Mouse (Mus musculus) MEL (cell line): ENCODE measurements around the gene AF067061. TPM values are rescaled to one million over a fixed set of nuclear protein-coding genes. Genes with fewer than 3 reads are reported as not detected.

Experiments
- DNase-seq: peaks from one replicate; pipeline ENCODE4 v3.0.0; 2011; ENCODE audit warnings: low read depth, low spot score
- H3K27ac ChIP-seq: 2 replicates; pipeline ENCODE4 v1.5.1; 2012; ENCODE audit warnings: low read depth, mild to moderate bottlenecking, control low read depth, low read length, moderate library complexity; ENCODE audit not compliant: control insufficient read depth
- H3K27me3 ChIP-seq, 2 experiments: fragments of 150-350 bp in 1 of 2; sonication (generic) in 1 of 2; 2 replicates each; pipeline ENCODE4 v1.6.1; 2012; ENCODE audit warnings: low read length in 2 of 2, mild to moderate bottlenecking in 2 of 2, improper control_type of control experiment in 1 of 2, moderate library complexity in 1 of 2; ENCODE audit not compliant: insufficient read depth in 2 of 2, control insufficient read depth in 1 of 2
- H3K36me3 ChIP-seq, 2 experiments: 2 replicates each; pipeline ENCODE4 v1.6.1; 2012 to 2014; ENCODE audit warnings: low read length in 2 of 2, improper control_type of control experiment in 1 of 2, inconsistent platforms in 1 of 2, mild to moderate bottlenecking in 1 of 2; ENCODE audit not compliant: insufficient read depth in 2 of 2, control insufficient read depth in 1 of 2
- H3K4me1 ChIP-seq, 2 experiments: fragments of 150-350 bp in 1 of 2; sonication (generic) in 1 of 2; 2 replicates each; pipeline ENCODE4 v1.6.1; 2012; ENCODE audit warnings: low read length in 2 of 2, improper control_type of control experiment in 1 of 2, mild to moderate bottlenecking in 1 of 2; ENCODE audit not compliant: insufficient read depth in 2 of 2, control insufficient read depth in 1 of 2
- H3K4me3 ChIP-seq, 2 experiments: fragments of 150-350 bp in 1 of 2; sonication (generic) in 1 of 2; 2 replicates each; pipeline ENCODE4 v1.5.1; 2012; ENCODE audit warnings: low read depth in 2 of 2, low read length in 2 of 2, mild to moderate bottlenecking in 2 of 2, moderate library complexity in 2 of 2, control low read depth in 1 of 2, improper control_type of control experiment in 1 of 2; ENCODE audit not compliant: control insufficient read depth in 1 of 2, insufficient read depth in 1 of 2
- H3K79me2 ChIP-seq: 2 replicates; pipeline ENCODE4 v1.6.1; 2012; ENCODE audit warnings: mild to moderate bottlenecking, low read length, moderate library complexity; ENCODE audit not compliant: control insufficient read depth, poor library complexity, insufficient read depth
- H3K9ac ChIP-seq: 2 replicates; pipeline ENCODE4 v1.6.1; 2012; ENCODE audit warnings: low read depth, mild to moderate bottlenecking, control low read depth, low read length, moderate library complexity; ENCODE audit not compliant: control insufficient read depth, poor library complexity, severe bottlenecking
- H3K9me3 ChIP-seq: fragments of 150-350 bp; sonication (generic); replicated peaks from 2 replicates; pipeline ENCODE4 v1.6.1; 2012; ENCODE audit warnings: mild to moderate bottlenecking, low read length, improper control_type of control experiment, moderate library complexity; ENCODE audit not compliant: insufficient read depth
- BHLHE40 ChIP-seq: IDR thresholded peaks from 2 replicates; pipeline ENCODE4 v1.6.1; 2012; ENCODE audit warnings: low read depth, mild to moderate bottlenecking, inconsistent platforms, low read length, improper control_type of control experiment, borderline replicate concordance
- CHD1 ChIP-seq: IDR thresholded peaks from 2 replicates; pipeline ENCODE4 v1.6.1; 2012; ENCODE audit warnings: low read depth, mild to moderate bottlenecking, inconsistent platforms, low read length, improper control_type of control experiment
- CTCF ChIP-seq, 3 experiments: IDR thresholded peaks in 2 of 3; conservative IDR thresholded peaks in 1 of 3; 2 replicates each; pipeline ENCODE4 v1.5.1; 2011 to 2012; ENCODE audit warnings: low read length in 3 of 3, low read depth in 2 of 3, mild to moderate bottlenecking in 2 of 3, improper control_type of control experiment in 1 of 3, inconsistent platforms in 1 of 3, mixed read lengths in 1 of 3, moderate library complexity in 1 of 3; ENCODE audit not compliant: control insufficient read depth in 1 of 3, insufficient read depth in 1 of 3, poor library complexity in 1 of 3, severe bottlenecking in 1 of 3
- E2F4 ChIP-seq: IDR thresholded peaks from 2 replicates; pipeline ENCODE4 v1.6.1; 2011; ENCODE audit warnings: low read depth, low read length, improper control_type of control experiment, borderline replicate concordance
- EP300 ChIP-seq, 2 experiments: IDR thresholded peaks; 2 replicates each; pipeline ENCODE4 v1.6.1; 2011; ENCODE audit warnings: improper control_type of control experiment in 2 of 2, low read length in 2 of 2, low read depth in 1 of 2, mild to moderate bottlenecking in 1 of 2
- ETS1 ChIP-seq: IDR thresholded peaks from 2 replicates; pipeline ENCODE4 v1.6.1; 2012; ENCODE audit warnings: low read depth, mild to moderate bottlenecking, inconsistent platforms, low read length, improper control_type of control experiment, moderate library complexity
- HCFC1 ChIP-seq: IDR thresholded peaks from 2 replicates; pipeline ENCODE4 v1.6.1; 2012; ENCODE audit warnings: low read depth, mild to moderate bottlenecking, inconsistent platforms, low read length, improper control_type of control experiment, moderate library complexity
- JUND ChIP-seq: IDR thresholded peaks from 2 replicates; pipeline ENCODE4 v1.6.1; 2011; ENCODE audit warnings: low read depth, mild to moderate bottlenecking, improper control_type of control experiment, low read length
- MAFK ChIP-seq: IDR thresholded peaks from 2 replicates; pipeline ENCODE4 v1.6.1; 2011; ENCODE audit warnings: low read depth, mild to moderate bottlenecking, low read length, improper control_type of control experiment, borderline replicate concordance
- MAX ChIP-seq: IDR thresholded peaks from 2 replicates; pipeline ENCODE4 v1.6.1; 2011; ENCODE audit warnings: low read length, improper control_type of control experiment
- MYB ChIP-seq: IDR thresholded peaks from 2 replicates; pipeline ENCODE4 v1.6.1; 2011; ENCODE audit warnings: mild to moderate bottlenecking, low read depth, low read length, improper control_type of control experiment
- MYC ChIP-seq: IDR thresholded peaks from 2 replicates; pipeline ENCODE4 v1.6.1; 2011; ENCODE audit warnings: low read depth, mild to moderate bottlenecking, low read length, improper control_type of control experiment, moderate library complexity
- NELFE ChIP-seq: IDR thresholded peaks from 2 replicates; pipeline ENCODE4 v1.6.1; 2011; ENCODE audit warnings: low read depth, low read length, improper control_type of control experiment
- NRF1 ChIP-seq: IDR thresholded peaks from 2 replicates; pipeline ENCODE4 v1.6.1; 2014; ENCODE audit warnings: low read depth, mild to moderate bottlenecking, inconsistent platforms, low read length, improper control_type of control experiment, moderate library complexity; ENCODE audit not compliant: poor library complexity, insufficient read depth, severe bottlenecking
- POLR2AphosphoS5 ChIP-seq: IDR thresholded peaks from 2 replicates; pipeline ENCODE4 v1.6.1; 2012; ENCODE audit warnings: low read depth, borderline replicate concordance, mild to moderate bottlenecking, inconsistent platforms, low read length, moderate library complexity, mixed read lengths
- RCOR1 ChIP-seq: IDR thresholded peaks from 2 replicates; pipeline ENCODE4 v1.6.1; 2012; ENCODE audit warnings: low read depth, mild to moderate bottlenecking, inconsistent platforms, low read length, improper control_type of control experiment
- SMC3 ChIP-seq: IDR thresholded peaks from 2 replicates; pipeline ENCODE4 v1.6.1; 2011; ENCODE audit warnings: low read depth, low read length, improper control_type of control experiment
- TAL1 ChIP-seq: IDR thresholded peaks from 2 replicates; pipeline ENCODE4 v1.6.1; 2012; ENCODE audit warnings: mild to moderate bottlenecking, inconsistent platforms, low read length, moderate library complexity, mixed read lengths
- UBTF ChIP-seq: IDR thresholded peaks from 2 replicates; pipeline ENCODE4 v1.6.1; 2012; ENCODE audit warnings: low read depth, mild to moderate bottlenecking, inconsistent platforms, low read length, improper control_type of control experiment, moderate library complexity, borderline replicate concordance; ENCODE audit not compliant: insufficient read depth
- USF2 ChIP-seq, 2 experiments: IDR thresholded peaks; 2 replicates each; pipeline ENCODE4 v1.6.1; 2011 to 2012; ENCODE audit warnings: improper control_type of control experiment in 2 of 2, low read length in 2 of 2, borderline replicate concordance in 1 of 2, inconsistent platforms in 1 of 2, low read depth in 1 of 2, mild to moderate bottlenecking in 1 of 2; ENCODE audit not compliant: insufficient read depth in 1 of 2
- ZC3H11A ChIP-seq: IDR thresholded peaks from 2 replicates; pipeline ENCODE4 v1.6.1; 2012; ENCODE audit warnings: low read depth, mild to moderate bottlenecking, inconsistent platforms, low read length, improper control_type of control experiment
- ZMIZ1 ChIP-seq: IDR thresholded peaks from 2 replicates; pipeline ENCODE4 v1.6.1; 2012; ENCODE audit warnings: low read depth, mild to moderate bottlenecking, inconsistent platforms, low read length, improper control_type of control experiment, moderate library complexity
- ZNF384 ChIP-seq: IDR thresholded peaks from 2 replicates; pipeline ENCODE4 v1.6.1; 2012; ENCODE audit warnings: low read depth, mild to moderate bottlenecking, inconsistent platforms, low read length, improper control_type of control experiment
- polyA plus RNA-seq, 2 experiments: library from polyadenylated mRNA; stranded (reverse) in 1 of 2; unstranded in 1 of 2; fragments of >175 nt in 1 of 2; fragments of >200 nt in 1 of 2; gene quantifications; 2 replicates each; pipeline versions ENCODE4 v1.2.1 to v1.2.4; 2012; ENCODE audit warnings: low replicate concordance in 2 of 2, low read depth in 1 of 2; ENCODE audit not compliant: insufficient read length in 2 of 2, insufficient read depth in 1 of 2, missing spikeins in 1 of 2
- total RNA-seq: library from RNA; depleted of rRNA; stranded (reverse); fragments of 300-350 nt; gene quantifications from 2 replicates; pipeline ENCODE4 v1.2.3, GENCODE M21; 2012

Gene AF067061
- total and polyA plus RNA-seq, 3 experiments = not detected

DNA sequence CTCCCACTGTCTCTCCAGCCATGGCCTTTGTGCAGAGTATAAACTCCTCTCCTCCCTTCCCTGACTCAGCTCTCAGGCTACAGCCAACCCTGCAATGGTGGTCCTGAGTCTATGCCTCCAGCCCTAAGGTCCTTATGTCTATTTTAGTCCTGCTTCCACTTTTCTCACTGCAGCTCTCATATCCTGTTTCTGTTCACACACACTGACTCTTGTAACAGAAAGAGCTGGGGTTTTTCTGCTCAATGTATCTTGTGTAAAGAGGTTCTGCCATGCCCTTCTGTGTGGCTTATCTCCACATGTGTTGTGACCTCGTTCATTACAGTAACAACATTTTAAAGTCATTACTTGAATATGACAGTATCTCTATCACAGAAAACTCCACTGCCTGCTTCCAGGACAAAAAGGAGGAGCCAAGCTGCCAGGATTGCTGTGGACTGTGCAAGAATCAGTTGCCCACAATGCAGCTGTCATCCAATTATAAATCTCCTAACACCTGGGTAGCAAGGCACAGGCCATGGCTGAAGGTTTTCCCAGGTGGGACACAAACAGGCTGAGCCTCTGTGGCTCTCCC lies 36.5 kb downstream of the AF067061 start:
- H3K79me2 ChIP-seq = no peaks in the 10 kb centered on the region
- H3K9me3 ChIP-seq = no peaks in the 10 kb centered on the region
- H3K4me3 ChIP-seq = no peak overlapping the region
- H3K27ac ChIP-seq = no peak overlapping the region
- no peaks in the 10 kb centered on the region for H3K4me1 ChIP-seq
- no peak overlapping the region for H3K9ac ChIP-seq
- no peak for DNase-seq
- no peaks in the 10 kb centered on the region for H3K36me3 ChIP-seq
- H3K27me3 ChIP-seq = no peaks in the 10 kb centered on the region
- TF ChIP-seq HCFC1 = no peak
- TF ChIP-seq NELFE = no peak
- no peak for TF ChIP-seq E2F4
- no peak for TF ChIP-seq NRF1
- TF ChIP-seq ETS1 = no peak
- no peak for TF ChIP-seq ZNF384
- TF ChIP-seq EP300 (IDR thresholded peaks at IDR 0.05; ENCODE audit: low read depth in 1 of 2, low read length in 2 of 2) = no peak
- no peak for TF ChIP-seq MYC
- no peak for TF ChIP-seq JUND
- TF ChIP-seq TAL1 = no peak
- no peak for TF ChIP-seq POLR2AphosphoS5
- no peak for TF ChIP-seq MAX
- no peak for TF ChIP-seq USF2 (IDR thresholded peaks at IDR 0.05; ENCODE audit: borderline replicate concordance in 1 of 2, insufficient read depth in 1 of 2, low read depth in 1 of 2, low read length in 2 of 2)
- TF ChIP-seq BHLHE40 = no peak
- TF ChIP-seq, all 39 proteins: peak for 0

DNA sequence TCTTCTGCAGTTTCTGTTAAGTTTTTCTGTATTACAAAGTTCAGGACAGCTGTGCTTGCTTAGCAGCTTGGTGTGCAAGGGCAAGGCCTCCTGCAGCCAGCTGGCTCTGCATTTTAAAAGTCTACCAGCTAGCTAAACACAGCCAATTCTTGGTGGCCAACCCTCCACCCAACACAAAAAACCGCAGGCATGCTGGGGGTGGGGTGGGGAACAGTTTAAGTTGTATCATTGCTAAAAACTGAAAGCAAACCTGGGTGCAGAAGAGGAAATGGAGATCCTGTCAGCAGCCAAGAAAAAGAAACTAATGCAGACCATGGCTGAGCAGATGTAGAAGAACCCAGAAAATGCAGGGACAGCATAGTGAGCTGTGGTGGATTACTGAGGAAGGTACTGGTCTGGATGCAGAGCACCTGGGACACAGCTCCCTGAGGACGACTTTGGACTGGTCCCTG lies 37.1 kb downstream of the AF067061 start, which contains the start of gene BC147527:
Gene BC147527 (plus strand): TSS at position 402 of the 452 bp plus-strand sequence.
- no peak within 1 kb of the TSS for H3K27ac ChIP-seq
- no peak within 1 kb of the TSS for H3K9ac ChIP-seq
- no peaks in the 10 kb centered on the region for H3K36me3 ChIP-seq
- no peaks in the 10 kb centered on the region for H3K4me1 ChIP-seq
- no peak for TF ChIP-seq CTCF (IDR thresholded peaks at IDR 0.05 in 2 of 3, conservative IDR thresholded peaks at IDR 0.05 in 1 of 3; ENCODE audit: control insufficient read depth in 1 of 3, insufficient read depth in 1 of 3, low read depth in 2 of 3, low read length in 3 of 3, poor library complexity in 1 of 3, severe bottlenecking in 1 of 3)
- TF ChIP-seq SMC3 = no peak
- TF ChIP-seq E2F4 = no peak
- no peak for TF ChIP-seq MAX
- TF ChIP-seq MAFK = no peak
- no peak for TF ChIP-seq UBTF
- no peak for TF ChIP-seq MYB
- no peak for TF ChIP-seq ZC3H11A
- no peak for TF ChIP-seq RCOR1
- no peak for TF ChIP-seq EP300 (IDR thresholded peaks at IDR 0.05; ENCODE audit: low read depth in 1 of 2, low read length in 2 of 2)
- no peak for TF ChIP-seq ZMIZ1
- TF ChIP-seq CHD1 = no peak
- no peaks in the 10 kb centered on the region for H3K9me3 ChIP-seq
- no peak within 1 kb of the TSS for H3K4me3 ChIP-seq
- no peaks in the 10 kb centered on the region for H3K27me3 ChIP-seq
- no peak for DNase-seq
- no peaks in the 10 kb centered on the region for H3K79me2 ChIP-seq
